In genomic region chr12:117447223-117447622, GRCm38 (mm10) we compare ENCODE assay signal across 8 mouse cellular contexts.
DNase-seq lines count a peak whose midpoint lies in the region; ATAC-seq and TF ChIP-seq lines count a peak whose summit lies in the region.

No protein-coding gene starts in this region.

- no peak for TF ChIP-seq CTCF in midbrain, postnatal 0 days (IDR thresholded peaks at IDR 0.05)

- 19% methylated on average over 10 of the region's 10 CpGs for WGBS in embryonic facial prominence, embryonic 12.5 days
- 18% methylated on average over 10 of the region's 10 CpGs for WGBS in hindbrain, embryonic 12.5 days
- 5% methylated on average over 10 of the region's 10 CpGs for WGBS in limb, embryonic 13.5 days
- 28% methylated on average over 9 of the region's 10 CpGs for WGBS in midbrain, postnatal 0 days

- H3K4me1 ChIP-seq in embryonic facial prominence, embryonic 12.5 days = peaks cover 12% of the 10 kb centered on the region; the same call in 1 of the 2 replicates
- H3K4me1 ChIP-seq in hindbrain, embryonic 12.5 days = peaks cover 13% of the 10 kb centered on the region
- H3K4me1 ChIP-seq in limb, embryonic 13.5 days = peaks cover 14% of the 10 kb centered on the region
- no peaks in the 10 kb centered on the region for H3K4me1 ChIP-seq in midbrain, postnatal 0 days (ENCODE audit: insufficient read depth, low read length)

- H3K27me3 ChIP-seq in embryonic facial prominence, embryonic 12.5 days = no peaks in the 10 kb centered on the region
- H3K27me3 ChIP-seq in hindbrain, embryonic 12.5 days = no peaks in the 10 kb centered on the region
- H3K27me3 ChIP-seq in limb, embryonic 13.5 days = no peaks in the 10 kb centered on the region
- H3K27me3 ChIP-seq in midbrain, postnatal 0 days (ENCODE audit: insufficient read depth, low read length) = no peaks in the 10 kb centered on the region

- no peak for ATAC-seq in embryonic facial prominence, embryonic 12.5 days (ENCODE audit: insufficient number of reproducible peaks, insufficient read depth, low FRiP score, low TSS enrichment)
- peak; percentile 50; the same call in 1 of the 2 replicates for ATAC-seq in hindbrain, embryonic 12.5 days (ENCODE audit: low FRiP score)
- no peak for ATAC-seq in limb, embryonic 13.5 days (ENCODE audit: low FRiP score, low read depth)
- no peak for ATAC-seq in midbrain, postnatal 0 days (ENCODE audit: low FRiP score)
- no peak for ATAC-seq in frontal cortex, adult (ENCODE audit: low TSS enrichment)

- H3K4me2 ChIP-seq in embryonic facial prominence, embryonic 12.5 days (replicated peaks) = peak overlapping the region; percentile 39
- H3K4me2 ChIP-seq in hindbrain, embryonic 12.5 days (replicated peaks) = peak overlapping the region; percentile 43
- peak overlapping the region; percentile 46 for H3K4me2 ChIP-seq in limb, embryonic 13.5 days (replicated peaks)
- H3K4me2 ChIP-seq in midbrain, postnatal 0 days (ENCODE audit: low read depth, low read length, poor library complexity, severe bottlenecking) = peak overlapping the region; percentile 15

- H3K4me3 ChIP-seq in embryonic facial prominence, embryonic 12.5 days = no peak overlapping the region; the same call in 1 of the 2 replicates
- H3K4me3 ChIP-seq in hindbrain, embryonic 12.5 days = 0 out of 2 replicates have a peak overlapping the region, but pooled peaks have one; percentile 1
- H3K4me3 ChIP-seq in limb, embryonic 13.5 days = peak overlapping the region; percentile 7; the same call in 1 of the 2 replicates
- no peak overlapping the region for H3K4me3 ChIP-seq in midbrain, postnatal 0 days (ENCODE audit: low read depth, low read length)

- H3K9me3 ChIP-seq in embryonic facial prominence, embryonic 12.5 days = no peaks in the 10 kb centered on the region
- no peaks in the 10 kb centered on the region for H3K9me3 ChIP-seq in hindbrain, embryonic 12.5 days (replicated peaks)
- no peaks in the 10 kb centered on the region for H3K9me3 ChIP-seq in limb, embryonic 13.5 days
- no peaks in the 10 kb centered on the region for H3K9me3 ChIP-seq in midbrain, postnatal 0 days (ENCODE audit: low read length)

- no peak overlapping the region for H3K9ac ChIP-seq in embryonic facial prominence, embryonic 12.5 days
- H3K9ac ChIP-seq in hindbrain, embryonic 12.5 days = no peak overlapping the region
- H3K9ac ChIP-seq in limb, embryonic 13.5 days = no peak overlapping the region
- no peak overlapping the region for H3K9ac ChIP-seq in midbrain, postnatal 0 days (replicated peaks; ENCODE audit: low read length, poor library complexity, severe bottlenecking)

- no peak overlapping the region; the same call in 1 of the 2 replicates for H3K27ac ChIP-seq in embryonic facial prominence, embryonic 12.5 days
- H3K27ac ChIP-seq in hindbrain, embryonic 12.5 days = no peak overlapping the region
- H3K27ac ChIP-seq in limb, embryonic 13.5 days = no peak overlapping the region
- no peak overlapping the region for H3K27ac ChIP-seq in midbrain, postnatal 0 days (ENCODE audit: low read depth, low read length)

- peak; percentile 79 for DNase-seq in ES-CJ7 (ENCODE audit: low read depth, low spot score)
- no peak for DNase-seq in midbrain, postnatal 0 days (ENCODE audit: low spot score)
- DNase-seq in layer of hippocampus, adult 9-10 months (ENCODE audit: low spot score) = no peak
- no peak for DNase-seq in right cerebral cortex, postnatal 14 days

- H3K36me3 ChIP-seq in embryonic facial prominence, embryonic 12.5 days = no peaks in the 10 kb centered on the region
- no peaks in the 10 kb centered on the region for H3K36me3 ChIP-seq in hindbrain, embryonic 12.5 days
- no peaks in the 10 kb centered on the region for H3K36me3 ChIP-seq in limb, embryonic 13.5 days
- no peaks in the 10 kb centered on the region for H3K36me3 ChIP-seq in midbrain, postnatal 0 days (ENCODE audit: insufficient read depth, low read length)

Comparison
In these comparisons a context has a peak if more than half of its experiments do, and no peak if none do; other contexts are left out.
1. H3K4me3 ChIP-seq: peak in hindbrain, embryonic 12.5 days (single experiment) and limb, embryonic 13.5 days (single experiment); none in embryonic facial prominence, embryonic 12.5 days (single experiment) and midbrain, postnatal 0 days (single experiment).
2. Peak in every context shown above with its lines, with median percentiles within 50 percentile points of each other: H3K4me2 ChIP-seq.